Mouse (Mus musculus) spleen, adult 12 weeks (tissue): ENCODE measurements around the gene Slc4a5.
A peak's percentile ranks its signal among the peaks of the same experiment; 100 is the strongest.
"Not testable (repeated sequence)": the region's sequence is repeated elsewhere in the genome, so short reads cannot be mapped to it uniquely, and the experiment has no call there.

Experiments used
- DNase-seq: peaks from one replicate; pipeline ENCODE4 v3.0.0; 2022; ENCODE audit warnings: low spot score

The Slc4a5 gene

DNA sequence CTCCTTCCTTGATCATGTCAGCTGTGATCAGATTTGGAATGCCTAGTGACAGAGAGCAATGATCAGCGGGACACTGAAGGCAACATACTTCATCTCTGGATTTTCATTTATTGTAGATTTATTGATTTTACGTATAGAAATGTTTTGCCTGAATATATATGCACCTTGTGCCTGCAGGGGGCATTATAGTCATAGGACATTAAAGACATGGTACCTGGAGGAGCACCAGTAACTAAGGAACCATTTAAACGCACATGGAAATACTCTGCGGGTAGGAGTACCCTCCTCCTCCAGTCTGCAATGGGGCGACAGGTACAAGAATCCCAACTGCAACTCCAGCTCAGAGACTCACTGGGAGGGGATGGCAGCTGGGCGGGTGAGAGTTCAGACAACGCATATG, 89.4 kb downstream of the Slc4a5 start:
- no peak for DNase-seq

DNA sequence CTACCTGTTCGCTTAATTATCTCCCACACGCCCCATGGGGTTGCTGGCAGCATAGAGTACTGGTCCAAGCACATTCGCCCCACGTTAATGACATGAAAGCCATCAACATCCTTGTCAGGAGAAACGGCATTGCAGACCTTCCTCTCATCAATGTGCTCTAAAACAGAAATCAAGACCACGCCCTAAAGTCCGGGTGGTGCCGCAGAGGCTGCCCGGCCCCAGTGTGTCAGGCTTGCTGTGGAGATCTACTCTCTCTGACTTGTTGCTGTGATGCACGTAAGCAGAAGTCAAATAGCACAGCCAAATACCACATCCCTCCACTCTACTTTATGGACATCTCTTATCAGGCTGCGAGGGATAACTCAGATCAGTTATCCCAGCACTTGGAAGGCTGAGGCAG, 91.6 kb downstream of the Slc4a5 start:
- no peak for DNase-seq

DNA sequence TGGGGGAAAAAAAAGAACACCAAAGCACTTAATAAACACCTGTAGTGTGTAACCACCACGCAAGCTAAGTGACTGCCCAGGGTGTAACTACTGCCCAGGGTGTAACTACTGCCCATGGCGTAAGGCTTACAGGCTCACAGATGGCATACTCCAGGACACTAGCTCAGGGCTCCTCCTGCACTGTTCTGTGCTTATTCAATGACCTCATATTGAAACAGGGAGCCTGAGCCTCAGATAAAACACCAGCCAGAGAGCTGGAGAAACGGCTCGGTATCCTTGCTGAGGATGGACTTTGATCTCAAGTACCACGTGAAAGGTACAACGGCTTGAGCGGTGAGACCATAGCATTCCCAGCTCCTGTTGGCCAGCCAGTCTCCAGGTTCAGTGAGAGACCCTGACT, 92.4 kb downstream of the Slc4a5 start:
- DNase-seq, result no peak

DNA sequence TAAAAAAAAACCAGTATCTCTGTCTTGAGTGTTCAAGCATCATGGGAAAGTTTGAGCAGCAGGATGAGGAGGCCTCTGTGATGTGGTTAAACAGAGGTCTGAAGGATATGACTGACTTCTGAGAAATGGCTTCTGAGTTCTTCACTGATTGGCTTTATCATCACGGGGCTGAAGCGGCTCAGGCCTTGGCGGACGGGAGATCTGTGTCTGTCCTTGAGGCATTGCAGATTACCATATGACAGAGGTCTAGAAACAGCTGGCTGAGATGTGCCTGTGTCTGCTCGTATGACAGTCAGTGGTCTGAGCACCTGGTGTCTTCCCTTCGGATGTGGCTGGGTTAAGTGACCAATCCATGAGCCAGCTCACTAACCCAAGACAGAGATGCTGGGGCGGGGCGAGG, 92.9 kb downstream of the Slc4a5 start:
- DNase-seq, result no peak

DNA sequence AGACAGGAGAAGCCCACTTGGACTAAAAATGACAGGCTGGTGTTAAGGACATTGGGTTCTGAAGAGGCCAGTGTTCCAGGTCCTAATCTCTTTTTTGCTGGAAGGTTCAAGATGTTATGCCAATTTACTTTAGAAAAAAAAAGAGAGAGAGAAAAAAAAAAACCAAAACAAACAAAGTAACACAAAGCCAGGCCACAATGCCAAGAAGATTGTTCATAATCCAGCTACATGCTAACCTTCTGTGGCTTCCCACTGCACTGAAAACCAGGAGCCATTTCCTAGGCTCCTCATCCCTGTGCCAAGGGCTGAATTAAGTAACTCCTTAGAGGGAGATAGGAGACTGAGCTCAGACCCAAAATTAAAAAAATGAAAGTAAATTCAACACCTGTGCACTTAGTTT, 95.7 kb downstream of the Slc4a5 start:
- no peak for DNase-seq

DNA sequence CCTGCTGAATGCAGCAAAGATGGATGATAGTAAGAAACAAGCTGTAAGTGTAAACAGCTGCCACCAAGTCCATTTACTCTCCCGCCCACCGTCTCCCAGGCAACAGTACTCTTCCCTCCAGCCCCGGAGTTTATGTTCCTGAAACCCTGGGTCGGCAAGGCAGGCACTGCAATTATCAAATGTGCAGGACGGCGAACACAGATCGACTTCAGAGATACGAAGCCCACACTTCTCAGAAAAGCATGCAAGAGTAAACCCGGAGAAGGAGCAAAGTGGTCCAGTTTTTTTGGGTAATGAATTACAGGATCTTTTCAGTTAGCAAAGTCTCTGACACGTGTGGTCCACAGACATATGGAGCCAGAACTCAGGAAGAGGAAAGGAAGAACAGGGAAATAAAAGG, 96.4 kb downstream of the Slc4a5 start:
- DNase-seq, result peak; percentile 19

DNA sequence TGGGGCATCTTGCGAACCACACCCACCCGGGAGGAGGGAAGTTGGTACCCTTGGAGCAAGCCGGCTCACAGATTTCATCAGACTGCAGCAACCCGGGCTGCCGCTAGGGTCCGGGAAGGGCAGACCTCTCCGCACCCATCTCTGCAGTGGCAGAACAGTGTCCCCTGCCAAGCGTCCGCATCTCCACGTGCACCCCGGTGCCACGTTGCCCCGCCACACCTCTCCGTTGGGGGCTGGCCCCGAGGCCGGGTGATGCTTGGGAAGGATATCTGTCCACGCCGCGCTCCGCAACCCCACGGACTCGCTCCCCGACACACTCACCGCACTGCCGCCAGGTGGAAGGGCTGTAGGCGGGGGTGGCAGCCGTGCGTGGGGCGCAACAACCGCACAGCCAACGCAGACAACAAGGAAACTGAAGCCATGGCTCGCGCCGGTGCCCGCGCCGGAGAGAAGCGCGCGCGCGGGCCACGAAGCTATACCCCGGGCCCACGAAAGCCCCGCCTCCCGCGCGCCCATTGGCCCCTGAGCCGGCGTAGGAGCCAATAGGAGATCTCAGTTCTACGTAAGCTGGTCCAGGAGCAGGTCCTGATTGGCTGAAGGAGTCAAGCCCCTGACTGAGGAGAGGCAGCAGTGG, 97.6 kb downstream of the Slc4a5 start:
- peak; percentile 81 for DNase-seq

DNA sequence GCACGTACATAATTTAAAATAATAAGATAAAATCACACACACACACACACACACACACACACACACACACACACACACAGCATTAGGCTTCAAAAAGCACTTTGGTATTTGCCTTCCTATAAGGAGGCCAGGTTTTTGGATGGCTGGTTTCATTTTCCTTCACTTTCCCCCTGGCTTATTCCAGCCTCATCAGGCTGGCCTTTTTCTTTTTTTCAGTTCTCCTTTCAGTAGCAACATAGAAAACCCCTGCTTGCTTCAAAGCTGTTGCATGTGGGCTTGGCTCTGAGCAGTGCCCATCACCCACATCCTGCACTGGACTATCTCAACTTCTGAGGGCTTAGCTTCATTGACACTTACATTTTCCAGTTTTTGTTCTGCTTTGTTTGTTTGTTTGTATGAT, 102.3 kb downstream of the Slc4a5 start:
- DNase-seq, result no peak

DNA sequence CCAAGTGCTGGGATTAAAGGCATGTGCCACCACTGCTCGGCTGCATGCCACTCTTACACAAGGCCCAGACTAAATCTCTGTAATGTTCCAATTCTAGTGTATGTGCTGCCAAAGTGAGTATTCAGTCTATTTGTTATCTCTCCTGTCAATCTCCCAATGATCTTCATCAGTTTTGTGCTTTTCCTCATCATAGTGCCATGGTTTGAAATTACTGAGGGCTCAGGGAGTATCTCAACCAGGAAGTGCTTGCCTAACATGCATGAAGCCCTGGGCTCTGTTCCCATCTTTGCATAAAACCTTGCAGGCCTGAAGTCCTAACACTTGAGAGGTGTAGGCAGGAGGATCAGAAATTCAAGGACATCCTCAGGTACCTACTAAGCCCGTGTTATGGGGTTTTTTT, 103.2 kb downstream of the Slc4a5 start:
- no peak for DNase-seq

DNA sequence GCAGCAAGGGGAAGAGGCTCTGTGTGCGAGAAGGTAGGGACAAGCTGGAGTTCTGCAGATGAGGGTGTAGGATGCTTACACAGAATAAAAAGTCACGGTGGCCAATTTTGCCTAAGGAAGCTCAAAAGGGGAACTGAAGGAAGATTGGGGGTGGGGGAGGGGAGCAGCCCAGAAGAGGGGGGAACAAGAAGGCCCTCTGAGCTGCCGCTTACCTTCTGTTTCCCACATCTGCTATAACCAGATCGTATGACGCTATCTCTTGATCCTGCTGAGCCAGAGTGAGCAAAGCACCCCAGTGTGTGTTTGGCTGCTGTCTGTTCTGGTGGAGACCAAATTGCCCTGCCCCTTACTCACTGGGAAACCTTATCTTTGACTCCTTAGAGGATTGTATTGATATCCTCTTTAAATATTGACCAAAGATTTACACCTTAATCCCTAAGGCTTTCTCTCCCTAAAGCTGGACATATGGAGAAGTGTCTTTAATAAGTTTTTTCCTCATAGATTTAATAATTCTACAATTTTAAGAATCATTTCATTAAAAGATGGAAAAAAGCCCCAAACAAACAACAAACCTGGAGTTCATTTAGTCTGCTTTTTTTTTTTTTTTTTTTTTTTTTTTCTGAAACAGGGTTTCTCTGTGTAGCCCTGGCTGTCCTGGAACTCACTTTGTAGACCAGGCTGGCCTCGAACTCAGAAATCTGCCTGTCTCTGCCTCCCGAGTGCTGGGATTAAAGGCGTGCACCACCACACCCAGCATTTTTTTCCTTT, 104.2 kb downstream of the Slc4a5 start:
- DNase-seq, result no peak

DNA sequence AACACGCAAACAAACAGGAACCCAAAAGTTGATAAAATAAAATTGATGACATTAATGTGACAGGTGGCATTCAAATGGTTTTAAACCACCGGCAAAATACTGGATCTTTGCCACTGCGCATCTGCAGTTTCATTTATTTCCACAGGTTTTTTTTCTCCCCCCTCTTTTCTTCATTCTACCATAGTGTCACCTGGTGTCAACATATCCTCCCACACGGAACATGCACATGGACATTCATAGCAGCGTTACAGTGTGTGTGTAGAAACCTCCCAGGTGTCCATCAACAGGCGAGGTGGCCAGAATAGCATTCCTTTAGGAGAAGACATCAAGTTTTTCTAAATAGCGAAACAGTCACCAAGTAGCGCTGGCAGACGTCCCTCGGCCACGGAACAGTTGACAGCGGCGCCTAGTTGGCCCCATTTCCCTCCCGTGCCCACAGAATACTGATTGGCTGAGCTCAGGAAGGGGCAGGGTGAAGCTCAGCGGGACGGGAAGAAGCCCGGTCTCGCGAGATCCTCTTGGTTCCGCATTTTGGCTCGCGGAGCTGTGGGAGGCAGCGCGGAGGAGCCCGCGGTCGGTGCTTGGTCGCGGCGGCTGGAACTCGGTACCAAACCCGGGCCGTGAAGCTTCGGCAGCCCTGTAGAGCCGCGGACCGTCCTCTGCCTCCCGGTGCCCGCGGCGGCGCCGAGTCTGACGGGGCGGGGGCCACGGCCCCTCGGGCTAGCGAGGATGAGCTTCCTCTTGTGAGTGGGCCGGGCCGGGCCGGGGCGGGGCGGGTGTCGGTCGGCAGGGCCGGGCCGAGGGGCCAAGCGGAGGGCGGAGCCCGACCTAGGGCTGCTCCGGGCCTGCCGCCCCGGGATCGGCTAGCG, 106.1 kb downstream of the Slc4a5 start, which contains the start of the genes Mthfd2 and Mob1a:
Mthfd2 (minus strand) TSS at position 384 of the 869 bp plus-strand sequence.
Mob1a (plus strand) TSS at position 492 of the 869 bp plus-strand sequence.
- DNase-seq, result peak; percentile 95

DNA sequence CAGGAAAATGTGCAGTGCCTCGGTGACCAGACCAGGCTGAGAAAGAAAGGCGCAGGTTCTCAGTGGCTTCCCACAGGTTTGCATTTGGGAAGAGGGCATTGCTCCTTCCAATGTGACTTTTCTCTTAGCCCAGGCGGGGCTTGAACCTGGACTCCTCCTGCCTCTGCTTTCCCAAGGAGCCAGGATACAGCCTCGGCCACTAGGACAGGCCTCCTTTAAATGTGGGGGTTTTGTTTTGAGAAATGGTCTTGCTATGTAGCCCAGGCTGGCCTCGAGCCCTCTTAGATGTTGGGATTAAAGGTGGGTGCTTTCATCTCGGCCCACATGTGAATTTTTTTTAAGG, 106.7 kb downstream of the Slc4a5 start:
- no peak for DNase-seq

DNA sequence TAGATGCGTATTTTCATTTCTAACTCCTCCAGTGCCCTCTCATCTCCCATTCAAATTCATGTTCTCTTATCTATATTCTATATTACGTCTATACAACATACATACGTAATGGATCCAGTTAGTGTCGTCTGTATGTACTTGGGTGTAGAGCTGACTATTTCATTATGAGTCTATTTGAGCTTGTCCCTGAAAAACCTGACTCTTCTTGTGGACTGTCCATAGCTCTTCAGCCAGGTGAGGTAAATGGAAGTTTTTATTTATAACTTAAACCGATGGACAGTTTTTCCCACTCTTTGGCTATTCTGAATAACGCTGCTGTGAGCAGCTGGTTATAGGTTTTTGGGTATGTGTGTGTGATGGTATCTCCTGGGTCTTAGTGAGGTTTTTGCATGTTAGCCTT, 107.1 kb downstream of the Slc4a5 start:
- DNase-seq, result no peak

DNA sequence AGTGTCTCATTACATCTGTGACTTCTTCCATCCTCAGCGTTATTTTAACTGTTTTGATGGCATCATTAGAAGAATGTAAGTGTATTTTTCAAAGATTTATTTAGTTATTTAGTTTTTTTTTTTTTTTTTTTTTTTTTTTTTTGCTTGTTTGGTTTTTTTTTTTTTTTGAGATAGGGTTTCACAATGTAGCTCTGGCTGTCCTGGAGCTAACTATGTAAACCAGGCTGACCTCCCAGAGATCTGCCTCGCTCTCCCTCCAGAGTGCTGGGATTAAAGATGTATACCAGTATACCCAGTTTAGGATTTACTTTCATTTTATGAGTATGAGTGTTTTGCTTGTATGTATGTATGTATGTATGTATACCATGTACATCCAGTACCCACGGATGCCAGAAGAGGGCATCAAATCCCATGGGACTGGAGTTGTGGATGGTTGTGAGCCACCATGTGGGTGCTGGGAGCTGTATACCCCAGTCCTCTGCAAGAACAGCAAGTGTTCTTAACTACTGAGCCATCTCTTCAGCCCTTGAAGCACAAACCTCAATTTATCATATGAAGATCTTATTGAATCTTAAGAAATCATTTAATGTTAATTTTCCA, 108.1 kb downstream of the Slc4a5 start:
- no peak for DNase-seq

DNA sequence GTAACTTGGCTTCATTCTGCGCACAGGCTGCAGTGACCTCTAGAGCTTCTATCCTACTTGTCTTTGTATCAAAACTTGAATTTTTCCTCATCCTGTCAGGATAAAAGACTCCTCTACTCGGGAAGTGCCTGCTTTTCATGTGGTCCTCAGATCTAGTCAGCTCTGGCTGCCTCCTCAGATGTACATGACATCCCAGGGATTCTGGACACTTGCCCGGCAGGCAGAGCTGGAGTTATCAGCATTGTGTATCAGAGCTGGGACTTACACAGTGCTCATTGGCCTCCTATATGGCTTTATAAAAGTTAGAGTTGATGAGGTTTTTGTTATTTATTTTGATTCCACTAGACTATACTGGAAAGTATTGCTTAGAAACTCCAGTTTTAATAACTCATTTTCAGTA, 121.8 kb downstream of the Slc4a5 start:
- DNase-seq, result no peak

DNA sequence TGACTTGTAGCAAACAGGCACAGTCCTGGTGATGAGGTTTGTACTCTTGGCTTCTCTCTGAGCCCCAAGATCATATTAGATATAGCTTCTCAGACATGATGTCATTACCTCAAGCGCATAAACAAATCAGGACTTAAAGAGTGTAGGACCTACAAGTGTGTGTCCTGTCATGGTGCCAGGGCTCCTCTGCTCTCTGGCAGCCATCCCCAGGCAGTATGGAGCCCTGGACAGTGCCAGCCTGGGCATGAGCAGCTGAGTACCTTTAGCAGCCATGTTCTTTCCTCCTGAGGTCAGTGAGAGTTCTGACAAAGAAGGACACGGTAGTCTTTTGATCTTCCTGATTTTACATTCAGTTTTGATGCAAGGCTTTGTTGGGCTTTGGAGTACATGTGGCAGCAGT, 123.3 kb downstream of the Slc4a5 start:
- DNase-seq, result no peak

DNA sequence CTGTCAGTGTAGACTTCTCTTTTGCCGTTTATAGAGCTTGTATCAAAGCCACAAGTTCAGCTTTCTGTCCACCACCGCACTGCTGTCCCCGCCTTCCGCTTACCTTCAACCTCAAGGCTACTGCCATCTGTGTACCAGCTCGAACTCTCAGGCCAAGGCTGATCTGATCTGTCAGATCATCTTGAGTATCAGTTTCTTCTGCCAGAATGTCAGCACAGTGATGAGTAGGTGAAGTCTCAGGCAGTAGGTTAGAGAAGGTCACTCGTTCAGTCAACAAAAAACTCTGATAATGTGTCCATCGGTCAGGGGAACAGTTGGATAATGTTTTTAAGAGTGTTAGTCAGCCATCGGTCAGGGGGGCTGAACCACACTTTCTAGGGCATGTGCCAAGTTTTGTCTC, 125.7 kb downstream of the Slc4a5 start:
- DNase-seq, result not testable (repeated sequence)

DNA sequence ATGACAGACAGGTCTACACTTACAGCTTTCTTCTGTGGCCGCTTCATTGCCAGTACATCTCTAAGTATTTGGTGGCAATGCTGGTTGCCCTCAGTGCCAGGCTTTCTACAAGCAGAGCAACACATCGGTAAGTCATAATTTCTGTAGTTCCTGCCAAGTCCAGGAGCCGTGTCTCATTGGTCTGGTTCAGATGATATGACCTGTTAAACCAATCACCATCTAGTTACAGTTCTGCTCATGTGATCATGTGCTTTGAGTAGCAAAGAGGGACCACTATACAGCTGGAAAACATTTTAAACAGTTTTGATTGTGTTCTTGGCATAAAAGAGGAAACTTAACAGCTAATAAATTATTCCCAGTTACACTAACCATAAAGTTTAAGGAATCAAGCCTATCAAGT, 128.3 kb downstream of the Slc4a5 start:
- no peak for DNase-seq

DNA sequence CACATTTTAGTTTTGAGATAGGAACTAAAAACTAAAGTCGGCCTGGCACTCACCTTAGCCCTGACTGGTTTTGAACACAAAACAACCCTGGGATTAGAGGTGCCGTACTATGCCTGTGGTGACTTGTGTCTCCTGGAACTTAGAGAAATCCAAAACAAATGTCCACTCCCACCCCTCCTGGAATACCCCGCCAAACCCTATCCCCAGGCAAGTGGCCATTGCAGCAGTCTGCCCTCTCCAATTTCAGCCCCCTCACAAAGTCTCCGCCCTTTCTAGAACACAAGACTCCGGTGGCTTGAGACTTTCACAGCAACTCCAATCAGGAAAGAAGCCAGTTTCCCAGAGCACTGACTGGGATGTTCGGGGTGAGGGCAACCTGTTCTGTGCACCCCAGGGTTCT, 129.2 kb downstream of the Slc4a5 start, which contains the start of gene Bola3:
Bola3 (plus strand) TSS at position 275 of the 400 bp plus-strand sequence.
- no peak for DNase-seq

DNA sequence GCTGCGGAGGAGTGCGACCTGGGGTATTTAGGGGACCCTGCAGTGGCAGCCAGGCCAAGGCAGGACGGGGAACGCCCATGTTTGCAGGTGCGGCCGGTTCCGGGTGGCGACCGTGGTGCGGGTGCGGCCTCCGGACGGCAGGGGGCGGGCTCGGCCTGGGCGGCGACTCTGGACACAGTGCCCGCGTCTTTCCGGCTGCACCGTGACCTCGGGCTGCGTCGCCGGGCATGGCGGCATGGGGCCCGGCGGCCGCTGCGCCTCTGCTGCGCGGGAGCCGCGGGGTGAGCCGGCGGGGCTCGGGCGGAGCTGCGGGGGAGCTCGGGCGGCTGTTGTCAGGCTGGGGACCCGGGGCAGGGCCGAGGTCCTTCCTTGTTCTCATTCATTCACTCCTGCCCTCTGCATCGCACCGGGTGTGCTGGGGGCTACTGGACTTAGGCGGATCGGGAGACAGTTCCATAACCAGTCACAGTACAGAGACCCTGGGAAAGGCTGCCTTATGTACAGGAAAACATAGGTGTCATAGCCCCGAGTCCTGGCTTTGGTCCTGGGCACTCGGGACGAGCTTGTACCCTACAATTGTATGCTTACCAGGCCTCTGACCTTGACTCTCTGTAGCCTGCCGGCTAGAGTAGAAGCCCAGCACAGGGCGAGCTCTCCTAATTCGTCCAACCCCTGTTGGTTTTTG, 129.8 kb downstream of the Slc4a5 start:
- DNase-seq, result peak; percentile 95

DNA sequence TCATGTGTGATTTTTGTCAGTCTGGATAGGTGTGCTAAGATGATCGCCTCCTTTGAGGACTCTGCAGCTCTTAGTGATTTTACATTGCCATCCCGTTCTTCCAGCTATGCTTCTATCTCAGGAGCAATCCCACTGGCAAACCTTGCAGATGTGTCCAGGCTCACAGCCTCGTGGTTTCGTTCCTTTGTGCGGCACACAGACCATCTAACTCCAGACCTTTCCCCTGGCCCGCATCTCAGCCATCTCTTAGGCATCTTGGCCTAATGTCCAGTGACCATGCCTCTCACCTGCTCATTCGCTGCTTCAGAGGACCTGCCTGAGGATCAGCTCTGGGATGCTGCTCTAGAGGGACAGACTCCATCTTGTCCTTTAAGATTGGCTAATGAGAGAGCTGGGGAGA, 130.5 kb downstream of the Slc4a5 start:
- no peak for DNase-seq
